Mouse (Mus musculus) frontal cortex, adult (tissue): ENCODE data around the gene G3bp1.

Source experiments
- ATAC-seq: cut with Nextera tagmentation; 2 replicates; pipeline ENCODE4 v1.9.2; 2017; ENCODE audit warnings: mild to moderate bottlenecking, moderate library complexity, mixed read lengths; ENCODE audit not compliant: low TSS enrichment

The G3bp1 gene

DNA sequence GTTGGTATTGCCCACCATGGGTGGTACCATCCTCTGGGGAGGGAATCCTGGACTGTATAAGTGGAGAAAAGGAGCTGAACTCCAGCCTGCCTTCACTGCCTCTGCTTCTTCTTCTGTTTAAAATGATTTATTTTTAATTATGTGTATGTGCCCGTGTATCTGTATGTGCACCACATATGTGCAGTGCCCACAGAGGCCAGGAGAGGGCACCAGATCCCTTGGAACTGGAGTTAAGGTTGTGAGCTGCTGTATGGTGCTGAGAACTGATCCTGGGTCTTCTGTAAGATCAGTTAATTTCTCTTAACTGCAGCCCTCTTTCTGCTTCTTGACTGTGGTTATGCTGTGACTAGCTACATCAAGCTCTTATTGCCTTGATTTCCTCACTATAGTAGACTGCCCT lies 76.2 kb downstream of the G3bp1 start:
- ATAC-seq: no peak
